Mouse (Mus musculus) colon, adult 2 months (tissue): ENCODE data around the gene Gm20792. TPM values are rescaled to one million over a fixed set of nuclear protein-coding genes. Genes with fewer than 3 reads are reported as not detected.

Source experiments
- polyA plus RNA-seq: library from polyadenylated mRNA; depleted of rRNA; stranded (reverse); fragments of >200 nt; gene quantifications from 2 replicates; pipeline ENCODE4 v1.2.3, GENCODE M21; 2012; rRNA removed

Gm20792 gene
- polyA plus RNA-seq: not detected in 2 replicates

GRCm38 (mm10) chrY:48311555-48311954 is at the start of gene Gm20792:
Gene Gm20792, plus strand, starts transcription at chrY:48311855.

